Mouse (Mus musculus) cortical plate, adult 2 months (tissue): Measurements from ENCODE around the gene Cftr. TPM values are rescaled to one million over a fixed set of nuclear protein-coding genes. Genes with fewer than 3 reads are reported as not detected.

Experiments used
- H3K27ac ChIP-seq: fragments of 200-500 bp; 2 replicates; pipeline ENCODE4 v1.5.1; 2012; ENCODE audit warnings: low read length, control low read depth, inconsistent platforms; ENCODE audit not compliant: insufficient read depth
- H3K4me1 ChIP-seq: fragments of 200-500 bp; 2 replicates; pipeline ENCODE4 v1.6.1; 2011; ENCODE audit warnings: low read length; ENCODE audit not compliant: control insufficient read depth, insufficient read depth
- H3K4me3 ChIP-seq: fragments of 200-500 bp; 2 replicates; pipeline ENCODE4 v1.5.1; 2011; ENCODE audit warnings: mild to moderate bottlenecking, low read length, control low read depth; ENCODE audit not compliant: insufficient read depth
- CTCF ChIP-seq: fragments of 200-500 bp; IDR thresholded peaks from 2 replicates; pipeline ENCODE4 v1.5.1; 2011; ENCODE audit warnings: mild to moderate bottlenecking, control low read depth, low read length; ENCODE audit not compliant: insufficient read depth; ENCODE audit errors: extremely low read depth
- POLR2A ChIP-seq: fragments of 200-500 bp; IDR thresholded peaks from 2 replicates; pipeline ENCODE4 v1.6.1; 2011; ENCODE audit warnings: mild to moderate bottlenecking, low read length, control low read depth; ENCODE audit not compliant: insufficient read depth; ENCODE audit errors: extremely low read depth
- polyA plus RNA-seq: library from polyadenylated mRNA; depleted of rRNA; stranded (reverse); fragments of >200 nt; gene quantifications from 2 replicates; pipeline ENCODE4 v1.2.3, GENCODE M21; 2012

Cftr gene
- polyA plus RNA-seq, 1 experiment: 0.42 TPM

DNA sequence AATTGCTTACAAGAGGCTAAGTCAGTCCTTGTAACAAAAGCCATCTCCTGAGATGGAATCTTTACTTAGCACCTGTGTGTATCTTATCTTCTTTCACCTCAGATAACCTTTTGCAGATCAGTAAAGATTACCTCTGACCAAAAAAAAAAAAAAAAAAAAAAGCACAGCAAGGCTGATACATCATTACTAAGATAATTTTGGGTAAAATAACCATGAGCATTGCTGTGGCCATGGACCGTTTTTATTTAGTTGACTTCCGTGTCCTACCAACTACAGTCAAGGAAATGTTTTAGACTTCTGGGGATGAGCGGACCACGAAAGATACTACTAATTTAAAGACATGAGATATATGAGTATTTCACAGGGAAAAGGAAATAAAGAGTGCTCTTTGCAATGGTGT lies 52.7 kb downstream of the Cftr start:
- no peaks in the 10 kb centered on the region for H3K4me1 ChIP-seq
- H3K27ac ChIP-seq: no peak overlapping the region
- TF ChIP-seq CTCF (no peak), POLR2A (no peak)

GRCm38 (mm10) chr6:18225157-18225556 lies 54.7 kb downstream of the Cftr start:
- TF ChIP-seq CTCF: no peak
- Histone ChIP-seq H3K4me3 (no peak overlapping the region), H3K27ac (no peak overlapping the region), H3K4me1 (no peaks in the 10 kb centered on the region)

More for the DNA sequence above, 52.7 kb downstream of the Cftr start:
- H3K4me3 ChIP-seq: no peak overlapping the region

- no peaks in the 10 kb centered on the region for H3K4me1 ChIP-seq
- TF ChIP-seq POLR2A (no peak), CTCF (no peak)
Observed at GRCm38 (mm10) chr6:18246495-18246894, 76.0 kb downstream of the Cftr start.

GRCm38 (mm10) chr6:18247891-18248463 lies 77.5 kb downstream of the Cftr start:
- Histone ChIP-seq H3K4me3 (no peak overlapping the region), H3K27ac (no peak overlapping the region), H3K4me1 (no peaks in the 10 kb centered on the region)
- TF ChIP-seq POLR2A: no peak
- no peak for TF ChIP-seq CTCF

More at GRCm38 (mm10) chr6:18246495-18246894, 76.0 kb downstream of the Cftr start:
- Histone ChIP-seq H3K4me3 (no peak overlapping the region), H3K27ac (no peak overlapping the region)

- Histone ChIP-seq H3K4me1 (no peaks in the 10 kb centered on the region), H3K27ac (no peak overlapping the region), H3K4me3 (no peak overlapping the region)
- TF ChIP-seq CTCF (no peak), POLR2A (no peak)
Observed at GRCm38 (mm10) chr6:18248464-18248863, 78.0 kb downstream of the Cftr start.

- H3K4me1 ChIP-seq: no peaks in the 10 kb centered on the region
- TF ChIP-seq POLR2A (no peak), CTCF (no peak)
- no peak overlapping the region for H3K27ac ChIP-seq
- no peak overlapping the region for H3K4me3 ChIP-seq
Observed at GRCm38 (mm10) chr6:18254586-18254985, 84.1 kb downstream of the Cftr start.

DNA sequence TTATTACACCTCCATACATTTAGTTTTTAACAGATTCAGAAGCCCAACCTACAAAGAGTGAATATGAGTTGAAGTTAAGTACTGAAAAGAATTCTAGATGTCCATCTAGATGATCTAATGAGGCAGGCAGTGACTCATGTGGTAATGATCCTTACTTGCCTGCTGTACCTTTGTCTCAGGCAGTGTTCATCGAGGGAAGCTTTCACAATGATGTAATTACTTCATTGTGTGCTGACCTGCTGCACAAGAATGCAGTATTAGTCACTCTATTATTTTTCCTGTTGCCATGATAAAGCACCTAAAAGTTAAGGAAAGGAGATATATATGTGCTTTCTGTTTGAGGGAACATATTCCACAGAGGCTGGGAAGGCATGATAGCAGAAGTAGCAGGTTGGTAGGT lies 100.5 kb downstream of the Cftr start:
- Histone ChIP-seq H3K4me3 (no peak overlapping the region), H3K4me1 (no peaks in the 10 kb centered on the region), H3K27ac (no peak overlapping the region)
- TF ChIP-seq POLR2A (no peak), CTCF (no peak)

GRCm38 (mm10) chr6:18300781-18301180 lies 130.3 kb downstream of the Cftr start:
- no peak overlapping the region for H3K4me3 ChIP-seq
- no peaks in the 10 kb centered on the region for H3K4me1 ChIP-seq
- no peak overlapping the region for H3K27ac ChIP-seq
- no peak for TF ChIP-seq CTCF
- TF ChIP-seq POLR2A: no peak

DNA sequence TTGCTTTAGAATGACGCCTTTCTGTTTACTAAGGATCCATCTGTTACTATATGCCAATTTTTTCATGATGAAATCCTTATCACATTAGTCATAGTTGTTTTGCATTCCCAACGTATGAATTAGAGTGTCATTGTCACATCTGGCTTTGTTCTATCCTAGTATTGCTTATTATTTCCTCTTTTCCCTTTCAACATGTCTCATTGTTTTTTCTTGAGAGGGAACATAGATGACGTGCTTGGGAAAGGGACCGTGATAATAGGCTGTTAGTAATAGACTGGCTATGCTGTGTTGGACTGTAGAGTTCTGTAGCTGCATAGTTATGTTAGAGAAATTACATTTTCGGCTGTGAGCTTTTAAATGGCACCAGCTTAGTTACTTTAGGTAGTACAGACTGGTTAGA lies 131.6 kb downstream of the Cftr start:
- Histone ChIP-seq H3K4me1 (no peaks in the 10 kb centered on the region), H3K27ac (no peak overlapping the region), H3K4me3 (no peak overlapping the region)
- TF ChIP-seq CTCF: no peak
- no peak for TF ChIP-seq POLR2A

GRCm38 (mm10) chr6:18303228-18303627 lies 132.7 kb downstream of the Cftr start:
- no peak overlapping the region for H3K4me3 ChIP-seq
- no peak overlapping the region for H3K27ac ChIP-seq
- no peak for TF ChIP-seq POLR2A
- TF ChIP-seq CTCF: no peak
- no peaks in the 10 kb centered on the region for H3K4me1 ChIP-seq
